Mouse (Mus musculus): Measurements from ENCODE around the gene Gosr2. TPM values are rescaled to one million over a fixed set of nuclear protein-coding genes. Genes with fewer than 3 reads are reported as not detected.

Gosr2 gene
- polyA plus RNA-seq, 1 experiment from 2014 or later: 89.9 TPM

DNA sequence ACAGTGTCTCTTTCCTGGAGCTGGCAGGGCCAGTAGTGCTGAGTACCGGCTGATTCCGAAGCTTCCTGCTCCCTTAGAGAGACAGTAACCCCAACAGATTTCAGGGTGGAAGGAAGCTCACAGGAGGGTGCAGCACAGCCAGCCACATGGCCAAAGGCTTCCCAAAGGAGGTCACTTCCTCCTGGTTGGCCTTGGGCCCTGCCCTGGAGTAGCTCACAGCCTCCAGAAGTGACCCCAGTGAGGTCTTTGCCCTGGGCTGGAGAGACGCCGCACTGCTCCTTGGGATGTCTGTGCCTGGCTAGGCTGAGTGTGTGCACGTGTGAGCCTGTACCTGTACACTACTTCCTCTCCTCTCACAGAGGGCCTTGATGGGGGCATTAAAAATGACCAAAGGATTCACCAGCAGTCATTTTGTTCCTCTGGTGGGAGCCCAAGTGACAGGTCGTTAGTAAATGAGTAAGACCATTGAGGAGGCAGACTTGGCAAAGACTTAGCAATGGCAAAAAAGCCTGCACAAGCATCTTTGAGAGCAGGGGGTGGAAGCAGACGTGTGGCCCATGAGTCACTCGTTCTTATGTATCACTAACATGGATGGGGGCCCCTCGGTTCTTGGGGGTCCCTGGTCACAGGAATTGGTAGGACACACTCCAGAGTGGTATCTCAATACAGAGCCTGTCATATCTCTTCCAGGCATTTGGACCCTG, 31.7 kb upstream of the Gosr2 start:
- H3K4me2 ChIP-seq (ENCODE audit: low read depth, low read length): no peak overlapping the region
- no peaks in the 10 kb centered on the region for H3K36me3 ChIP-seq (replicated peaks; ENCODE audit: control insufficient read depth, insufficient read depth, low read depth, low read length)
- H3K27me3 ChIP-seq (ENCODE audit: control insufficient read depth, insufficient read depth, low read length): no peaks in the 10 kb centered on the region; the same call in 1 of the 2 replicates
- H3K9me3 ChIP-seq (replicated peaks; ENCODE audit: control insufficient read depth, low read length): no peaks in the 10 kb centered on the region
- no peaks in the 10 kb centered on the region for H3K4me1 ChIP-seq (ENCODE audit: control insufficient read depth, insufficient read depth, low read length)
- no peak for DNase-seq (ENCODE audit: low spot score)
- no peak for ATAC-seq (replicated peaks; ENCODE audit: insufficient number of reproducible peaks, low FRiP score, low TSS enrichment, low read depth)
- H3K4me3 ChIP-seq (ENCODE audit: low read depth, low read length): no peak overlapping the region
- WGBS: 66% methylated on average over 9 of the region's 9 CpGs
- H3K27ac ChIP-seq (replicated peaks; ENCODE audit: low read depth, low read length): no peak overlapping the region
- H3K9ac ChIP-seq (replicated peaks; ENCODE audit: low read length): no peak overlapping the region

DNA sequence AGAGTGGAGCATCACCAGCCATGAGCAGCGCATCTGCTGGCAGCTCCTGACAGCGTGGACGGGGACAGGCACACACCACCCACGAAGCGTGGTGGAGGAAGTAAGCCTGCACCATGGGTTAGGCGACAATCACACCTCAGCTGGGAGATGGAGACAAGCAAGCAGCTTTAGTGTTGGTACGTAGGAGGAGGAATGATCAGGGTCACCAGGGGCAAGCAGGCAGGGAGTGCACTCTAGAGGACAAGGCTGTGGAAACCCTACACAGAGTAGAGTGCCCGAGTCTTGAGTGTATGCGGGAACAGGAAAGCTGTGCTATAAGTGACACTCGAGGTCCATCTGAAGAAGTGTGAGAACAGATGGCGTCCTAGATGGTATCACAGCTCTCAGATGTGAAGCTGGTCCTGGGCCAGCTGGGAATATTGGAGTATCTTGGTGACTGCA, 26.7 kb upstream of the Gosr2 start:
- no peak overlapping the region for H3K27ac ChIP-seq (replicated peaks; ENCODE audit: low read depth, low read length)
- ATAC-seq (replicated peaks; ENCODE audit: insufficient number of reproducible peaks, low FRiP score, low TSS enrichment, low read depth) (no peak), DNase-seq (ENCODE audit: low spot score) (no peak)
- no peaks in the 10 kb centered on the region for H3K9me3 ChIP-seq (replicated peaks; ENCODE audit: control insufficient read depth, low read length)
- WGBS: 77% methylated on average over 11 of the region's 11 CpGs
- no peaks in the 10 kb centered on the region for H3K36me3 ChIP-seq (replicated peaks; ENCODE audit: control insufficient read depth, insufficient read depth, low read depth, low read length)
- no peak overlapping the region for H3K9ac ChIP-seq (replicated peaks; ENCODE audit: low read length)
- peaks cover 3% of the 10 kb centered on the region for H3K4me1 ChIP-seq (ENCODE audit: control insufficient read depth, insufficient read depth, low read length)
- H3K4me2 ChIP-seq (ENCODE audit: low read depth, low read length): no peak overlapping the region
- H3K4me3 ChIP-seq (ENCODE audit: low read depth, low read length): no peak overlapping the region
- H3K27me3 ChIP-seq (ENCODE audit: control insufficient read depth, insufficient read depth, low read length): no peaks in the 10 kb centered on the region

DNA sequence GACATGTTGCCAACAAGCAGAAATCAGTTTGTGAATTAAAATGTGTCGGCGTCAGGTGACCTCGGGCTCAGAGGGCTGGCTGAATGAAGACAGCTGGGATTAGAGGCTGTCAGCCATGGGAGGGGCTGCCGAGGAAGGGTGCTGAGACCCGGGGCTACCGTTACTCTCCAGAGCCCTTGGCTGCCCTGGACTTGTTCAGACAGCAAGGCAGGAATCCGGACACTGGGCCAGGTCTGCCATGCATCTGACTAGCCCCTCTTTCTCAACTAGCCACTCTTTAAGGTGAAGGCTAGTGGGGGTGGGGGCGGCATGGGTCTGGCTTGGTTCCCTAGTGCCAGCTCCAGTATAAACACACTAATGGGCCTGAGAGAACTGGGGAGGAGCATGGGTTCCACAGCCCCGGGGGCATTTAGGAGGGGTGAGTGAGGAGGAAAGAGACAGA, 24.4 kb upstream of the Gosr2 start:
- Histone ChIP-seq H3K4me2 (ENCODE audit: low read depth, low read length) (peak overlapping the region; percentile 21; the same call in 1 of the 2 replicates), H3K27me3 (ENCODE audit: control insufficient read depth, insufficient read depth, low read length) (no peaks in the 10 kb centered on the region), H3K4me3 (ENCODE audit: low read depth, low read length) (no peak overlapping the region), H3K9me3 (replicated peaks; ENCODE audit: control insufficient read depth, low read length) (no peaks in the 10 kb centered on the region), H3K36me3 (replicated peaks; ENCODE audit: control insufficient read depth, insufficient read depth, low read depth, low read length) (no peaks in the 10 kb centered on the region), H3K9ac (replicated peaks; ENCODE audit: low read length) (peak overlapping the region; percentile 22; the same call in 1 of the 2 replicates), H3K27ac (replicated peaks; ENCODE audit: low read depth, low read length) (no peak overlapping the region), H3K4me1 (ENCODE audit: control insufficient read depth, insufficient read depth, low read length) (peaks cover 3% of the 10 kb centered on the region)
- 13% methylated on average over 9 of the region's 9 CpGs for WGBS
- ATAC-seq (replicated peaks; ENCODE audit: insufficient number of reproducible peaks, low FRiP score, low TSS enrichment, low read depth) (peak; percentile 73), DNase-seq (ENCODE audit: low spot score) (peak; percentile 61)

DNA sequence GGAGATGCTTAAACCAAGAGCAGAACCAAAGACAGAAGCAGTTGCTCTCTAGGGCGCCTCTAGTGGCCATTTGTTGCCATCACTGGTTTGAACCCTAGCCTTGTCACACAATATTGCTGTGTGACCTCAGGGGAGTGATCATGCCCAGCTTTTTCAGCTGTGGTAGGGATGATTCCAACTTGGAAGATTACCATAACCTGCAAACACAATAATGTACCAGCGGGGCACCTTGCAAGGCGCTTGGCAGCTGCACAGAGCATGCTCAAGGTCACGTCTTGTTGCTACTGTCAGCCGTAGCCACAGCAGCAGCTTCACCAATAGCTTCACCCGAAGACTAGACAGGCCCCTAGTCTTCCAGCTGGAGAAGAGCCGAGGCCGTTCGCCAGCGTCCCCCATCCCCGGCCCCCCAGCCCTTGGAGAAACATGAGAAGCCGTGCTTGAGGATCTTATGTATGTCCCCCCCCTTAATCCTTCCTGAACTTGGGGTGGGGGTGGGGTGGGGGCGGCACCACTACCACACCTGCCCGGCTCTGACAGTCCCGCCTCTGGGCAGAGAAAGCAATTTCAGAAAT, 23.9 kb upstream of the Gosr2 start:
- H3K27me3 ChIP-seq (ENCODE audit: control insufficient read depth, insufficient read depth, low read length): no peaks in the 10 kb centered on the region
- H3K9ac ChIP-seq (replicated peaks; ENCODE audit: low read length): peak overlapping the region; percentile 22; the same call in 1 of the 2 replicates
- H3K4me1 ChIP-seq (ENCODE audit: control insufficient read depth, insufficient read depth, low read length): peaks cover 3% of the 10 kb centered on the region
- no peaks in the 10 kb centered on the region for H3K9me3 ChIP-seq (replicated peaks; ENCODE audit: control insufficient read depth, low read length)
- peak; percentile 57 for ATAC-seq (replicated peaks; ENCODE audit: insufficient number of reproducible peaks, low FRiP score, low TSS enrichment, low read depth)
- WGBS: 21% methylated on average over 15 of the region's 15 CpGs
- DNase-seq (ENCODE audit: low spot score): peak; percentile 73
- no peak overlapping the region for H3K27ac ChIP-seq (replicated peaks; ENCODE audit: low read depth, low read length)
- H3K4me2 ChIP-seq (ENCODE audit: low read depth, low read length): peak overlapping the region; percentile 21; the same call in 1 of the 2 replicates
- no peak overlapping the region for H3K4me3 ChIP-seq (ENCODE audit: low read depth, low read length)
- no peaks in the 10 kb centered on the region for H3K36me3 ChIP-seq (replicated peaks; ENCODE audit: control insufficient read depth, insufficient read depth, low read depth, low read length)

DNA sequence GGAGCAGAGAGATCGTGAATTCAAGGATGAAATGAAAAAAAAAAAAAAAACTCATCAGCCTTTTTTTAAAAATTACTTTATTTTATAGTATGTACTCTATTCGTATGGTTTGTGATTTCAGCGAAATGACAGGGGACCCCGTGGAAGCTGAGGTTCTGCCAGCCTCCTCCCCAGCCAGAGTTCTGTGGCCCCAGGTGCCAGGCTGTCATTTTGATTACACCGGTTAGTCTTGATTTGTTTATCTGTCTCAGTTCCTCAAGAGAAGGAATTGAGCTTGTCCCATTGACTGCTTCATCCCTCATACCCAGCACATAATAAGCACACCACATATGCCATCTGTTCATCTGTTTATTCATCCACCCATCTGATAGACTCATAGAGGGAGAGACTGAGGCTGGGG, 21.7 kb upstream of the Gosr2 start:
- H3K36me3 ChIP-seq (replicated peaks; ENCODE audit: control insufficient read depth, insufficient read depth, low read depth, low read length): no peaks in the 10 kb centered on the region
- H3K27ac ChIP-seq (replicated peaks; ENCODE audit: low read depth, low read length): no peak overlapping the region
- no peak for DNase-seq (ENCODE audit: low spot score)
- no peak overlapping the region for H3K4me2 ChIP-seq (ENCODE audit: low read depth, low read length)
- no peaks in the 10 kb centered on the region for H3K9me3 ChIP-seq (replicated peaks; ENCODE audit: control insufficient read depth, low read length)
- no peak overlapping the region for H3K4me3 ChIP-seq (ENCODE audit: low read depth, low read length)
- peaks cover 3% of the 10 kb centered on the region for H3K4me1 ChIP-seq (ENCODE audit: control insufficient read depth, insufficient read depth, low read length)
- H3K27me3 ChIP-seq (ENCODE audit: control insufficient read depth, insufficient read depth, low read length): no peaks in the 10 kb centered on the region
- ATAC-seq (replicated peaks; ENCODE audit: insufficient number of reproducible peaks, low FRiP score, low TSS enrichment, low read depth): no peak
- 76% methylated on average over 5 of the region's 5 CpGs for whole genome bisulfite sequencing
- H3K9ac ChIP-seq (replicated peaks; ENCODE audit: low read length): no peak overlapping the region

DNA sequence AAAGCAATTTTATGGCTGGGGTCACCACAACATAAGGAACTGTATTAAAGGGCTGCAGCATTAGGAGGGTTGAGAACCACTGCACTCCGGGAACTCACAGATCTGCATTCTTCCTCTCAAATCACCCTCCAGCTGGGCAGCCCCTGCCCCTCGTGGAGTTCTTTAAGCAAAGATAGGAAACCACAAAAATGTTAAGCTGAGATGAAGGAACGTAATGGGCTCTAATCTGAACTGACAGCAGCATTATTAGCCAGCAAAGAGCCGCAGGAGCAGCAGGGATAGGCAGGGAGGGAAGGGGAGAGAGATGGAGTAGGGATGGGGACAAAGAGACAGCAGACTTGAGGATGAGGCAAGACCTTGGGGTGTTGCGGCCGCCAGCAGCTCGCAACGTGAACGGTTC, 19.3 kb upstream of the Gosr2 start:
- no peak overlapping the region for H3K27ac ChIP-seq (replicated peaks; ENCODE audit: low read depth, low read length)
- H3K4me2 ChIP-seq (ENCODE audit: low read depth, low read length): no peak overlapping the region
- no peak overlapping the region for H3K4me3 ChIP-seq (ENCODE audit: low read depth, low read length)
- peaks cover 3% of the 10 kb centered on the region for H3K4me1 ChIP-seq (ENCODE audit: control insufficient read depth, insufficient read depth, low read length)
- ATAC-seq (replicated peaks; ENCODE audit: insufficient number of reproducible peaks, low FRiP score, low TSS enrichment, low read depth) (no peak), DNase-seq (ENCODE audit: low spot score) (peak; percentile 28)
- H3K9ac ChIP-seq (replicated peaks; ENCODE audit: low read length): no peak overlapping the region
- H3K27me3 ChIP-seq (ENCODE audit: control insufficient read depth, insufficient read depth, low read length): no peaks in the 10 kb centered on the region
- H3K36me3 ChIP-seq (replicated peaks; ENCODE audit: control insufficient read depth, insufficient read depth, low read depth, low read length): no peaks in the 10 kb centered on the region
- H3K9me3 ChIP-seq (replicated peaks; ENCODE audit: control insufficient read depth, low read length): no peaks in the 10 kb centered on the region
- WGBS: 38% methylated on average over 9 of the region's 9 CpGs

DNA sequence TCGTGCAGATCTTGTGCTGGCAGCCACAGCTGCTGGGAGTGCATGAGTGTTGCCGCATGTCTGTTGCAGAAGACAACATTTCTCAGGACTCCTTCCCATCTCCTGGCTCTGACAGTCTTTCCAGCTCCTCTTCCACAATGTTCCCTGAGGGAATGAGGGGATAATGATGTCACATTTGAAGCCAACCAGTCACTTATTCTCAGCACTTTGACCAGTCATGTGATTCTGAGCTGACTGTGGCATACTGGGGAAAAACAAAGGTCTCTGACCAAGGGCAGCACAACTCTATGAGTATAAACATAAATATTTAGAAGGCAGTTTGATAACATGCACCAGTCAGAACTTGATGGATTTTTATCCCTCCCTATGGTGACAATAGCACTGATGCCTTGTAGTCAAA, 16.4 kb upstream of the Gosr2 start:
- no peaks in the 10 kb centered on the region for H3K9me3 ChIP-seq (replicated peaks; ENCODE audit: control insufficient read depth, low read length)
- DNase-seq (ENCODE audit: low spot score) (no peak), ATAC-seq (replicated peaks; ENCODE audit: insufficient number of reproducible peaks, low FRiP score, low TSS enrichment, low read depth) (no peak)
- no peak overlapping the region for H3K4me3 ChIP-seq (ENCODE audit: low read depth, low read length)
- H3K9ac ChIP-seq (replicated peaks; ENCODE audit: low read length): no peak overlapping the region
- no peaks in the 10 kb centered on the region for H3K27me3 ChIP-seq (ENCODE audit: control insufficient read depth, insufficient read depth, low read length)
- H3K36me3 ChIP-seq (replicated peaks; ENCODE audit: control insufficient read depth, insufficient read depth, low read depth, low read length): no peaks in the 10 kb centered on the region
- whole genome bisulfite sequencing: 93% methylated on average over 2 of the region's 2 CpGs
- no peak overlapping the region for H3K27ac ChIP-seq (replicated peaks; ENCODE audit: low read depth, low read length)
- H3K4me1 ChIP-seq (ENCODE audit: control insufficient read depth, insufficient read depth, low read length): no peaks in the 10 kb centered on the region
- no peak overlapping the region for H3K4me2 ChIP-seq (ENCODE audit: low read depth, low read length)

DNA sequence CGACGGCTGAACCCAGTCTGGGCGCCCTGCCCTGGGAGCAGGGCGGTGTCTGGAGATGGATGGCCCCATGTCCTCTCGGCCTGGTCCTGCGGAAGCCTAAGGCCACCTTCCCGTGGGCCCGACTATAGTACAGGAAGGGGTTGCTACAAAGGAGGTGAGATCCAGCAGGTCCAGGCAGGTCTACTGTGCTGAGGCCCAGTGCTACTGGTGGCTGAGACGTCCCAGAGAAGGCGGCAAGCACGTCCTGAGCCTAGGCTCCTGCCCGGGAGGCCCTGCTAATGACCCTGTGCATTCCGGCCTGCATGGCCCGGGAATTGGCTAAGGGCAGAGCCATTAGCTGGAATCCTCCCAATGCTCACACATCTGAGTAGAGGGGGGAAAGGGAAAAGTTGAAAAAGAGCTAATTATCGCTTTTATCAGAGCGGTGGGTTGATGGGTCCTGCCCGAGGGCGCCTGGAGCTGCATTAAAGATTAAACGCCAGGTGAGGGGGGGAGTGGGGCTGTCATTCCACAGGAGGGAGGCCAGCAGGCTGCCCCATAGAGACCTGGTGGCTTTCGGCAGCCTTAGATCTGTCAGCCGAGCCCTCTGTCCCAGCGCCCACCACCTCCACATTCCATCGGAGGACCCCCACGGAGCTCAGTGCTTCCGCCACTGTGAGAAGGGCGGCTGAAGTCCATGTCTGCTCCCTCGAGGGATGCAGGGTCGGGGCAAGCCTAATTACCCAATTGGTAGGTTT, 14.3 kb upstream of the Gosr2 start:
- DNase-seq (ENCODE audit: low spot score) (no peak), ATAC-seq (replicated peaks; ENCODE audit: insufficient number of reproducible peaks, low FRiP score, low TSS enrichment, low read depth) (no peak)
- H3K4me2 ChIP-seq (ENCODE audit: low read depth, low read length): no peak overlapping the region
- H3K4me1 ChIP-seq (ENCODE audit: control insufficient read depth, insufficient read depth, low read length): no peaks in the 10 kb centered on the region
- WGBS: 45% methylated on average over 28 of the region's 28 CpGs
- H3K36me3 ChIP-seq (replicated peaks; ENCODE audit: control insufficient read depth, insufficient read depth, low read depth, low read length): no peaks in the 10 kb centered on the region
- no peak overlapping the region for H3K4me3 ChIP-seq (ENCODE audit: low read depth, low read length)
- H3K27ac ChIP-seq (replicated peaks; ENCODE audit: low read depth, low read length): no peak overlapping the region
- H3K9me3 ChIP-seq (replicated peaks; ENCODE audit: control insufficient read depth, low read length): no peaks in the 10 kb centered on the region
- no peaks in the 10 kb centered on the region for H3K27me3 ChIP-seq (ENCODE audit: control insufficient read depth, insufficient read depth, low read length)
- H3K9ac ChIP-seq (replicated peaks; ENCODE audit: low read length): no peak overlapping the region
